Mouse (Mus musculus) gastrocnemius, postnatal 10 days (tissue): ENCODE results near the gene Abhd17b. TPM values are rescaled to one million over a fixed set of nuclear protein-coding genes. Genes with fewer than 3 reads are reported as not detected.
"Not testable (repeated sequence)": the region's sequence is repeated elsewhere in the genome, so short reads cannot be mapped to it uniquely, and the experiment has no call there.

Experiments used
- DNase-seq: peaks from one replicate; pipeline ENCODE4 v3.0.0; 2021; ENCODE audit warnings: mixed read lengths
- total RNA-seq, 2 experiments: library from RNA; stranded (reverse); gene quantifications; 2 replicates each; pipeline ENCODE4 v1.2.3; 2021

Gene Abhd17b
- total RNA-seq, 2 experiments from 2014 or later: 30.7 to 32.2 TPM

GRCm38 (mm10) chr19:21652285-21653171, 457 bp upstream of the Abhd17b start, which contains the start of gene 1110059E24Rik:
1110059E24Rik (minus strand) TSS chr19:21652976.
- DNase-seq: peak; percentile 89

GRCm38 (mm10) chr19:21654788-21655187, 1.8 kb downstream of the Abhd17b start:
- no peak for DNase-seq

GRCm38 (mm10) chr19:21660734-21661133, 7.7 kb downstream of the Abhd17b start:
- DNase-seq: no peak

- no peak for DNase-seq
These were observed 10.9 kb downstream of the Abhd17b start for GRCm38 (mm10) chr19:21663756-21664456.

- DNase-seq: no peak
These were observed 16.7 kb downstream of the Abhd17b start for GRCm38 (mm10) chr19:21669650-21670049.

- no peak for DNase-seq
These were observed 21.5 kb downstream of the Abhd17b start for GRCm38 (mm10) chr19:21674354-21675096.

GRCm38 (mm10) chr19:21680091-21680490, 27.1 kb downstream of the Abhd17b start:
- DNase-seq: no peak

GRCm38 (mm10) chr19:21680986-21681385, 28.0 kb downstream of the Abhd17b start:
- no peak for DNase-seq

GRCm38 (mm10) chr19:21713260-21714031, 60.5 kb downstream of the Abhd17b start:
- no peak for DNase-seq

GRCm38 (mm10) chr19:21714278-21714883, 61.4 kb downstream of the Abhd17b start:
- no peak for DNase-seq

GRCm38 (mm10) chr19:21715005-21715442, 62.0 kb downstream of the Abhd17b start:
- no peak for DNase-seq

GRCm38 (mm10) chr19:21715515-21715914, 62.5 kb downstream of the Abhd17b start:
- DNase-seq: no peak

GRCm38 (mm10) chr19:21716456-21716855, 63.5 kb downstream of the Abhd17b start:
- no peak for DNase-seq

- no peak for DNase-seq
These were observed 66.2 kb downstream of the Abhd17b start for GRCm38 (mm10) chr19:21719206-21719605.

GRCm38 (mm10) chr19:21720950-21721349, 68.0 kb downstream of the Abhd17b start:
- DNase-seq: no peak

- DNase-seq: not testable (repeated sequence)
These were observed 70.3 kb downstream of the Abhd17b start for GRCm38 (mm10) chr19:21723280-21723679.

GRCm38 (mm10) chr19:21723911-21724655, 71.1 kb downstream of the Abhd17b start:
- no peak for DNase-seq

- no peak for DNase-seq
These were observed 72.2 kb downstream of the Abhd17b start for GRCm38 (mm10) chr19:21725168-21725567.

- no peak for DNase-seq
These were observed 74.1 kb downstream of the Abhd17b start for GRCm38 (mm10) chr19:21727081-21727480.

- no peak for DNase-seq
These were observed 75.4 kb downstream of the Abhd17b start for GRCm38 (mm10) chr19:21728342-21728741.
